Mouse (Mus musculus) limb, embryonic 14.5 days (tissue): ENCODE measurements around the gene Gm15107. TPM values are rescaled to one million over a fixed set of nuclear protein-coding genes. Genes with fewer than 3 reads are reported as not detected.
"Not testable (repeated sequence)": the region's sequence is repeated elsewhere in the genome, so short reads cannot be mapped to it uniquely, and the experiment has no call there.

Experiments used
- ATAC-seq: fragments of 200-750 bp; cut with Nextera tagmentation; 2 replicates; pipeline ENCODE4 v1.8.0; 2017; ENCODE audit warnings: low read depth, moderate number of reproducible peaks, moderate TSS enrichment; ENCODE audit not compliant: low FRiP score
- DNase-seq: peaks from one replicate; pipeline ENCODE4 v3.0.0-alpha.2; 2015; ENCODE audit warnings: low spot score
- H3K27ac ChIP-seq: fragments of 300-500 bp; sonication (generic); replicated peaks from 2 replicates; pipeline ENCODE4 v1.5.1; 2014; ENCODE audit warnings: low read depth, mild to moderate bottlenecking, low read length, moderate library complexity, mixed read lengths
- H3K27me3 ChIP-seq: fragments of 300-500 bp; sonication (generic); 2 replicates; pipeline ENCODE4 v1.6.1; 2014; ENCODE audit warnings: low read length, mixed read lengths; ENCODE audit not compliant: control insufficient read depth, insufficient read depth
- H3K36me3 ChIP-seq: fragments of 300-500 bp; sonication (generic); 2 replicates; pipeline ENCODE4 v1.6.1; 2014; ENCODE audit warnings: mild to moderate bottlenecking, low read length, moderate library complexity, mixed read lengths; ENCODE audit not compliant: control insufficient read depth, insufficient read depth
- H3K4me1 ChIP-seq: fragments of 300-500 bp; sonication (generic); 2 replicates; pipeline ENCODE4 v1.6.1; 2014; ENCODE audit warnings: antibody characterized with exemption, low read length, mixed read lengths; ENCODE audit not compliant: control insufficient read depth, insufficient read depth
- H3K4me2 ChIP-seq: fragments of 300-500 bp; sonication (generic); replicated peaks from 2 replicates; pipeline ENCODE4 v1.6.1; 2014; ENCODE audit warnings: low read depth, mild to moderate bottlenecking, low read length, moderate library complexity; ENCODE audit not compliant: severe bottlenecking
- H3K4me3 ChIP-seq: fragments of 300-500 bp; sonication (generic); replicated peaks from 2 replicates; pipeline ENCODE4 v1.5.1; 2014; ENCODE audit warnings: low read length
- H3K9ac ChIP-seq: fragments of 300-500 bp; sonication (generic); 2 replicates; pipeline ENCODE4 v1.6.1; 2014; ENCODE audit warnings: mild to moderate bottlenecking, low read depth, low read length, moderate library complexity; ENCODE audit not compliant: severe bottlenecking
- H3K9me3 ChIP-seq: fragments of 300-500 bp; sonication (generic); 2 replicates; pipeline ENCODE4 v1.6.1; 2016; ENCODE audit warnings: low read length; ENCODE audit not compliant: control insufficient read depth
- WGBS: fragments of 180-500 bp; shearing (Covaris S2); extraction: QIAGEN DNeasy Blood & Tissue Kit; methylation state at CpG from one replicate; pipeline ENCODE4 v1.1.7; 2014; 5-methylcytosine and 5-hydroxymethylcytosine counted together
- polyA plus RNA-seq, 2 experiments: library from polyadenylated mRNA; depleted of rRNA in 1 of 2; stranded (reverse) in 1 of 2; unstranded in 1 of 2; fragments of >200 nt; fragmentation: Nextera tagmentation in 1 of 2; extraction: Ambion mirVana in 1 of 2; gene quantifications; 2 replicates each; pipeline versions ENCODE4 v1.2.1 to v1.2.3; 2012 to 2014

Gene Gm15107
- not detected in 2 replicates for polyA plus RNA-seq (2012; rRNA removed)
- not detected in 2 replicates for polyA plus RNA-seq (2014; fragmentation: Nextera tagmentation; extraction: Ambion mirVana)

DNA sequence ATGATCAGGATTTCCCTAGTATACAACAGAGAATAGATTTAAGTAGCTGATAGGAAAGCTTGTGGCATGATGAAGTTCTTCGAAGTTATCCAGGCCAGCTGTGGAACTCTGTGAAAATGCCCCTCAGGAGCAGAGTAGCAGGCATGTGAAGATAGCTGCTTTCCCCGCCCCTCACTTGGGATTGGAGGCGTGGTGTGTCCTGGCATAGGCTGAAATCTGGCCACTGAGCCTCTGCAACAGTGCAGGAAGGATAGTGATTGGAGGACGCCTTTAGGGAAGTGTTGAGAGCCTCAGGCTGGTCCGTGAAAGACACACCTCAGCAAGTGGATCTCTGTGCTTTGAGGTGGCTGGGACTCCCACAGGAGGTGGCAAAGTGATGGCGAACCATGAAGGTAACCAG, at the start of gene Gm15107:
TSS of gene Gm15107 (plus strand) at position 301 of the 400 bp plus-strand sequence.
- DNase-seq, H3K4me1 ChIP-seq, H3K9me3 ChIP-seq, H3K9ac ChIP-seq, ATAC-seq, H3K27ac ChIP-seq, H3K4me2 ChIP-seq, H3K4me3 ChIP-seq, H3K27me3 ChIP-seq, H3K36me3 ChIP-seq: not testable (repeated sequence)
- WGBS, result 100% methylated on average over 1 of the region's 6 CpGs

Other genes starting within 250 kb of the Gm15107 start
- gene Gm15080, start 187.7 kb upstream of the Gm15107 start, polyA plus RNA-seq (2012; rRNA removed), result not detected in 2 replicates
- gene Gm15080, start 187.7 kb upstream of the Gm15107 start, polyA plus RNA-seq (2014; fragmentation: Nextera tagmentation; extraction: Ambion mirVana), result not detected in 2 replicates